Mouse (Mus musculus) CD4-positive, CD25-positive, alpha-beta regulatory T cell, adult 2 months (primary cell): ENCODE measurements around the gene Parn.

ENCODE experiments used
- DNase-seq: peaks from one replicate; pipeline ENCODE4 v3.0.0-alpha.2; 2012; ENCODE audit warnings: low read depth, low spot score

Gene Parn

GRCm38 (mm10) chr16:13556446-13556845 is 111.5 kb downstream of the Parn start:
- DNase-seq: no peak

DNA sequence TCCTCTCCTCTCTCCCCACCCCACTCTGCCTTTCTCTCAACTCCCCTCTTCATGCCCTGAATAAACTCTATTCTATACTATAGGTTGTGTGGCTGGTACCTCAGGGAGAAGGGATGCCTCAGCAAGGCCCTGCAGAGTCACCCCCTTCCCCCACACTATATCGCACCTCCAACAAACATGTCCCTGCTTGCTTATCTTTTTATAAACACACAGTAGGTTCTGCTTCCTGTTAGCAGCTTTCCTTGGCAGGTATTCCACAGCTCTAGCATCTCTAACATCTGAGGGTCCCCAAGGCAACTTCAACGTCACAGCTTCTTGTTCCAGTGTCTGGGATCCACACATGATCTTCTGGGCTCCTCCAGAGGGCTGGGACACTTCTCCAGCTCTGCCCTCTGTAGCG is 117.3 kb downstream of the Parn start:
- DNase-seq: no peak

- no peak for DNase-seq
These were observed 118.0 kb downstream of the Parn start for GRCm38 (mm10) chr16:13549976-13550375.

GRCm38 (mm10) chr16:13541816-13542215 is 126.2 kb downstream of the Parn start:
- no peak for DNase-seq

GRCm38 (mm10) chr16:13541121-13541747 is 126.7 kb downstream of the Parn start:
- no peak for DNase-seq

GRCm38 (mm10) chr16:13538933-13539648 is 128.9 kb downstream of the Parn start:
- no peak for DNase-seq

DNA sequence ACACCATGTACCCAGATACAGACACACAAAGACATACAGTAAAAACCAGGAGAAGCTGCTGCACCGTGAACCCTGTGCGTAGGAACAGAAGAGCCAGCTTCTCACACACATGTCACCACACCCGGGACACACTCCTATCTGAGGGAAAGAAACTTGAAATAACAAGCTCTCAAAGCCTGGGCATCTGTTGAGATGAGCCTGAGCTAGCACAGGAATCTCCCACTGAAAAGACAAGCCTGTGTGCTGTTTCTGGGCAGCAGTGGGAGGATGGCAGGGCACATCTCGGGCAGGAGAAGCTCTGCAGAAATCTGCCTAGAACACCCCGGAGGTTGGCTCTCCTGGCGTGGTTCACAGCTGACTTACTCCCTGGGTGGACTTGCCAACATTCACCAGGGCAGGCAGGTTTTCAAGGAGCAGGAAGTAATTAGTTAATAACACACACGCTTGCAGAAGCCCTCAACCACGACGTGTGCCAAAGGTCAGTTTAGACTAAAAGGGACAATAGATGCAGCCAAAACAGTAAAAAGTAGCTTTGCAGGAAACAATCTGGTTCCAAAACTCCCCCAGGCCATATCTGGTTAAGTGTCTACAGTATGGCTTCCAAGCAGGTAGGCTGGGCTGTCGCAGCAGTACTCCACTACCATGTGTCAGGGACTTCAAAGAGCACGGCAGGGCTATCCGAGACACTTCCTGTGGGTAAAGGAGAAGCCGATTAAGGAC is 129.6 kb downstream of the Parn start:
- no peak for DNase-seq

DNA sequence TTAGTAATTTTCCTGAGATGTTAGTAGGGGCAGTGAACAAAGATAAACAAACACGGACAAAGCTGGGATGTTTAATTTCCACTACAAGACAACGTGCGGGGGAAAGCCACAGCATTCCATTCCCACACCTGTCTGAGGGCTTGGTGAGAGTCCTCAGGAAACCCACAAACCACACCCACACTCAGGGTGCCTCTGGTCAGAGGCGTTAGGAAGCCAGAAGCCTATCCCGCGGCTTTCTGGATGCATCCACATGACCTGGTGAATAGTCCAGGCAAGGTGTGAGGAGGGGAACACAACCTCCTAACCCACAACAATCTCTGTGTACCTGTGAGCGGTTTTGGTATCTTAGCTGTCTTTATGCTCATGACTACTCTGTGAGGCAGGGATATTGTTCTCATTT is 131.6 kb downstream of the Parn start:
- no peak for DNase-seq

GRCm38 (mm10) chr16:13535856-13536255 is 132.1 kb downstream of the Parn start:
- DNase-seq: no peak

DNA sequence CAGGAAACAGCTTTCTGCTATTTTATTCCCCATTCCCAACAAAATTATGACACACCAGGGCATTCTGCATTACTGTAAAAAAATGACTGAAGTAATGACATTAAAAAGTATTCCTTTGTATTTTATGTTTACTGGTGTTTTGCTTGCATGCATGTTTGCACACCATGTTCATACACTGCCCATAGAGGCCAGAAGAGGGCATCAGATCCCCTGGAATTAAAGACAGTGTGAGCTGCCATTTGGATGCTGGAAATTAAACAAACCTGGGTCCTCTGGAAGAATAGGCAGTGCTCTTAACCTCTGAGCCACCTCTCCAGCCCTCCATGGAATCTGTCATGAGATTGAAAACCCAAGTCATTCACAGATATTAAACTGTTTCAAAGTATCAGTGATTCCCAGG is 135.1 kb downstream of the Parn start:
- DNase-seq: peak; percentile 12

GRCm38 (mm10) chr16:13531279-13531678 is 136.7 kb downstream of the Parn start:
- no peak for DNase-seq

DNA sequence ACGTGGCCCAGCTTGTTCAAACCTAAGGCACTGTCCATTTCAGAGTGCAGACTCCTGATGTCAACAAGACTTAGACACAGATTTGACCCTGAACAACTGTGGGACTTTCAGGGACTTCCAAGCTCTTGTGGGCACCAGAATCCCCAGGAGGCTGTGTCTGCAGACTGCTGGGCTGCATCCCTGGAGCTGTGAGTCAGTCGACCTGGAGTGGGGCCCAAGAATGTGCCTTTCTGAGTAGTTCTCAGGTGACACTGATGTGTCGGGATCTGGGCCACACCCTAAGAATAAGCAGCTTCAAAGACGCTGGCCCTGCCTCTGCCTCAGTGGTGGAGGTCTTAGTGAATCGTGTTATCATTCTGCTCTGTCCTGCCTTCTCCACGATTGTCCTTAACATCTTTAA is 146.6 kb downstream of the Parn start:
- no peak for DNase-seq

- DNase-seq: no peak
These were observed 147.7 kb downstream of the Parn start for GRCm38 (mm10) chr16:13520301-13520700.

GRCm38 (mm10) chr16:13516214-13516613 is 151.8 kb downstream of the Parn start:
- DNase-seq: no peak

DNA sequence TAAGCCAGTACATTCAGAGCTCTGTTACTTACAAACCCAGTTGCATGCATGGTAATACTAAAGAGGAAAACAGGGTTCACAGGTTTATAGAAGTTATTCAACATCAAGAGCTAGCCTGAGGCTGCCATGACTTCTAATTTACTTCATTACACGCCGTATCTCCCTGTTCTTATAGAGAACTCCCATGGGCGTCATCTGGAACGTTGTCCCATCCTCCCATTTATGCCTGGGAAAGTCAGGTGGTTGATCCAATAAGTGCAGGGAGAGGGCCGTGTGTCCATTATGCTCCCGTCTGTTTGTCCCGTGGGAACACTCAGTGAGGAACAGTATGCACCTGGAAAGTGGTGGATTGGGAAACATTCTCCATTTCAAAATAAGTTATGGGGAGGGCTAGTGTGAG is 152.4 kb downstream of the Parn start:
- no peak for DNase-seq

- no peak for DNase-seq
These were observed 162.9 kb downstream of the Parn start for GRCm38 (mm10) chr16:13505055-13505454.

DNA sequence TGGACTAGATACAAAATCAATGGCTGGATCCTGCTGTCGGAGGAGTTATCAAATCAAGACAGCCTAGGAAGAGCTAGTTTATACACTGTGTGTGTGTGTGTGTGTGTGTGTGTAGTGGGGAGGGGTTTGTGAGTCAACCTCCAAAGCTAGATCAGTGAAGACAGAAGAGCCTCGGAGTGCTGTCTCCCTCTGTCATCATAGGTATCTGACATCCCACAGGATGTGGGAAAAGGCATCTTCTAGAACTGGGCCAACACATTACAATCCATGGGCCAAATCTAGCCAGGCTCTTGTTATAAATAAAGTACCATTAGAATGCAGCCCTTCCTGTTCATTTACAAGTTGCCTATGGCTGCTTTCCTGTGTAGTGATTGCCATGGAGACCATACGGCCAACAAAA is 163.5 kb downstream of the Parn start:
- DNase-seq: no peak

DNA sequence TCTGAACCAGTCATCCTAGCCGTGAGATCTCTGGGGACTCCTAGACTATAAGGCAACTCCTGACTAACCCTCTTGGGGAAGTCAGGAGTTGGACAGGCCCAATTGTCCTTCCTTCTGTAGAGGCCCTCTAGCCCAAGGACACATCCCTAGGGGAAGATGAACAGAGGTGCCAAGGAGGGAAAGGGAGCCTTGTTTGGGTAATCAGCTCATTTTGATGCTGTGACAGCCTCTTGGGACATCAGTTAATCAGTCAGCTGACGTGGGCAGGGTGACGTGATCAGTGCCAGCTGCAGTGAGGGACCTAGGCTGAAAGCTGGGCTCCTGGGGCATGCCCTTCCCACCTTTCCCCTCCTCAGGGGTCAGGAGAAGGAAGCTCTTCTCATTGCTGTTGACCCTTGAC is 169.0 kb downstream of the Parn start:
- DNase-seq: no peak

DNA sequence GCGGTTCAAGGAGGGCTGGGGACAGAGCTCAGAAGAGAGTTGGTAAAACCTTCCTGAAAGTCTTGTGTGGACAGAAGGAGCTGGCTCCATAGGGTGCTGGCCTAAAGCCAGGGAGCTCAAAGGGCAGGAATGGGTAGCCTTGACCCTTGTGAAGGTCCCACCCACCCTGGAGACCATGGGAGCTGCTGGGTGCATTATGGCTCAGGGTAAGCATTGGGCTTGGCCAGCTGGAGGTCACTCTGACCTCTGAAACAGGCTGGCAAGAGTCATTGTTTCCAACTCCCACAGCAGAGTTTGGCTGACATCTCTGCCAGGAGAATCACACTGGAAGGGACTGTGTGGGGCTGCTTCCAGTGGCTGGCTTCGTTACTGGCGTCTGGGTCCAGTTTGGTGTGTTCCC is 174.0 kb downstream of the Parn start:
- no peak for DNase-seq

DNA sequence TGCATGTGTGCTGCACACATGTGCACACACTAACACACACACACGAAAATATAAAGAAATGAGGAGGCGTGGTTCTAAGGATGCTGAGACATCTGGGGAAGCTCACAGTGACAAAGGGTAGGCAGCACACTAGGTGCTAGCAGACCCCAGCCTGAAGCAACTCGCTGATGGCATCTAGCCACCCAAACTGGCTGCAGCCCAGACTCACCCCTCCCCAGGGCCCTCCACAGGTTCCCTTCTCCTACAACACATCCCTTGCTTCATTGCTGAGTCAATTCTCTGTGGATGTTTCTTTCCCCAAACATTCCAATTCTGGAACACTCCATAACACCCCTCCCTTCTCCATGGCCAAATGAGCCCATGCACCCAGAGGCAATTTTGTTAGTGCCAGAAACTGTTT is 175.0 kb downstream of the Parn start:
- no peak for DNase-seq

DNA sequence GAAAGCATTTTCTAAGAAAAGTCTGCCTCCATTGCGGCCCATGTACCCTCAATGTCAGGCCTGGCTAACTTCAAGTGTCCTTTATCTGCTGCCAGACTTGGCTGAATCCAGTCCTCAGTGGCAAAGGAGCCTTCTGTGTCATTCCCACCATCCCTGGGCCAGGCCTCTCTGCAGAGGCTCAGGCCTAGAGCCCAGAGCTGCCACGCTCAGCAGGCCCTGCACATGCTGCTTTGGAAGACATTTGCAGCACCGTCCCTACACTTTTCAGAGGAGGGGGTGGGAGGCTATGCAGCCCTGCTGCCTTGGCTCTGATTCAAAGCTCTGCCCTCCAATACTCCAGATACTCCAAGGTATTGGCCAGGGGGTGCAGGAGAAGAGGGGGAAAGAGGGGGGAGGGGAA is 176.2 kb downstream of the Parn start:
- DNase-seq: no peak
